Mouse (Mus musculus) midbrain, postnatal 0 days (tissue): Measurements from ENCODE around the gene Cd164. TPM values are rescaled to one million over a fixed set of nuclear protein-coding genes. Genes with fewer than 3 reads are reported as not detected.
A peak's percentile ranks its signal among the peaks of the same experiment; 100 is the strongest.

Experiments used
- ATAC-seq: fragments of 200-750 bp; cut with Nextera tagmentation; 2 replicates; pipeline ENCODE4 v1.8.0; 2017; ENCODE audit warnings: moderate number of reproducible peaks, mild to moderate bottlenecking, moderate TSS enrichment, moderate library complexity; ENCODE audit not compliant: low FRiP score
- DNase-seq: peaks from one replicate; pipeline ENCODE4 v3.0.0-alpha.2; 2015; ENCODE audit warnings: low spot score
- H3K27ac ChIP-seq: fragments of 300-500 bp; sonication (generic); 2 replicates; pipeline ENCODE4 v1.5.1; 2014; ENCODE audit warnings: low read depth, mild to moderate bottlenecking, low read length, mixed read lengths
- H3K27me3 ChIP-seq: fragments of 300-500 bp; sonication (generic); 2 replicates; pipeline ENCODE4 v1.6.1; 2014; ENCODE audit warnings: low read length, control low read depth, mixed read lengths; ENCODE audit not compliant: insufficient read depth
- H3K36me3 ChIP-seq: fragments of 300-500 bp; sonication (generic); 2 replicates; pipeline ENCODE4 v1.6.1; 2014; ENCODE audit warnings: low read length, control low read depth, mixed read lengths; ENCODE audit not compliant: insufficient read depth
- H3K4me1 ChIP-seq: fragments of 300-500 bp; sonication (generic); 2 replicates; pipeline ENCODE4 v1.6.1; 2014; ENCODE audit warnings: mild to moderate bottlenecking, control low read depth, antibody characterized with exemption, low read length, mixed read lengths; ENCODE audit not compliant: insufficient read depth
- H3K4me2 ChIP-seq: fragments of 300-500 bp; sonication (generic); 2 replicates; pipeline ENCODE4 v1.6.1; 2014; ENCODE audit warnings: low read depth, mild to moderate bottlenecking, low read length, mixed read lengths; ENCODE audit not compliant: poor library complexity, severe bottlenecking
- H3K4me3 ChIP-seq: fragments of 300-500 bp; sonication (generic); 2 replicates; pipeline ENCODE4 v1.5.1; 2014; ENCODE audit warnings: low read depth, mild to moderate bottlenecking, low read length, moderate library complexity
- H3K9ac ChIP-seq: fragments of 300-500 bp; sonication (generic); replicated peaks from 2 replicates; pipeline ENCODE4 v1.6.1; 2014; ENCODE audit warnings: mild to moderate bottlenecking, low read length, moderate library complexity, mixed read lengths; ENCODE audit not compliant: poor library complexity, severe bottlenecking
- H3K9me3 ChIP-seq: fragments of 300-500 bp; sonication (generic); 2 replicates; pipeline ENCODE4 v1.6.1; 2016; ENCODE audit warnings: low read length, control low read depth
- CTCF ChIP-seq: IDR thresholded peaks from 2 replicates; pipeline ENCODE4 v1.5.1; 2016; ENCODE audit warnings: antibody characterized with exemption, mild to moderate bottlenecking
- WGBS: fragments of 180-500 bp; shearing (Covaris S2); extraction: QIAGEN DNeasy Blood & Tissue Kit; methylation state at CpG from one replicate; pipeline ENCODE4 v1.1.7; 2014; 5-methylcytosine and 5-hydroxymethylcytosine counted together
- polyA plus RNA-seq: library from polyadenylated mRNA; unstranded; fragments of >200 nt; fragmentation: Nextera tagmentation; extraction: Ambion mirVana; gene quantifications from 2 replicates; pipeline ENCODE4 v1.2.1, GENCODE M21; 2015
- total RNA-seq: library from RNA; depleted of rRNA; stranded (reverse); fragments of >200 nt; gene quantifications from 2 replicates; pipeline ENCODE4 v1.2.3, GENCODE M21; 2014

The Cd164 gene
- total and polyA plus RNA-seq, 2 experiments from 2014 or later: 29.3 to 48.2 TPM

GRCm38 (mm10) chr10:41509160-41509559 lies 10.1 kb upstream of the Cd164 start:
- H3K27me3 ChIP-seq: no peaks in the 10 kb centered on the region
- H3K9ac ChIP-seq: no peak overlapping the region
- no peak for DNase-seq
- peak; percentile 47 for TF ChIP-seq CTCF
- no peaks in the 10 kb centered on the region for H3K36me3 ChIP-seq
- no peak for ATAC-seq
- no peak overlapping the region for H3K4me3 ChIP-seq
- WGBS: 41% methylated on average over 2 of the region's 2 CpGs
- H3K27ac ChIP-seq: no peak overlapping the region
- no peaks in the 10 kb centered on the region for H3K4me1 ChIP-seq
- no peaks in the 10 kb centered on the region for H3K9me3 ChIP-seq
- no peak overlapping the region for H3K4me2 ChIP-seq

- WGBS: 80% methylated on average over 4 of the region's 4 CpGs
- DNase-seq (no peak), ATAC-seq (no peak)
- Histone ChIP-seq H3K36me3 (no peaks in the 10 kb centered on the region), H3K27ac (no peak overlapping the region), H3K27me3 (no peaks in the 10 kb centered on the region), H3K9me3 (no peaks in the 10 kb centered on the region), H3K4me3 (no peak overlapping the region), H3K4me1 (no peaks in the 10 kb centered on the region), H3K9ac (no peak overlapping the region), H3K4me2 (no peak overlapping the region)
- no peak for TF ChIP-seq CTCF
Observed at GRCm38 (mm10) chr10:41514301-41514700, 4.9 kb upstream of the Cd164 start.

GRCm38 (mm10) chr10:41514921-41515320 lies 4.3 kb upstream of the Cd164 start:
- no peaks in the 10 kb centered on the region for H3K36me3 ChIP-seq
- no peak overlapping the region for H3K27ac ChIP-seq
- no peak overlapping the region for H3K4me2 ChIP-seq
- no peak overlapping the region for H3K9ac ChIP-seq
- no peak for ATAC-seq
- TF ChIP-seq CTCF: no peak
- H3K4me3 ChIP-seq: no peak overlapping the region
- H3K4me1 ChIP-seq: no peaks in the 10 kb centered on the region
- no peaks in the 10 kb centered on the region for H3K27me3 ChIP-seq
- DNase-seq: no peak
- H3K9me3 ChIP-seq: no peaks in the 10 kb centered on the region

DNA sequence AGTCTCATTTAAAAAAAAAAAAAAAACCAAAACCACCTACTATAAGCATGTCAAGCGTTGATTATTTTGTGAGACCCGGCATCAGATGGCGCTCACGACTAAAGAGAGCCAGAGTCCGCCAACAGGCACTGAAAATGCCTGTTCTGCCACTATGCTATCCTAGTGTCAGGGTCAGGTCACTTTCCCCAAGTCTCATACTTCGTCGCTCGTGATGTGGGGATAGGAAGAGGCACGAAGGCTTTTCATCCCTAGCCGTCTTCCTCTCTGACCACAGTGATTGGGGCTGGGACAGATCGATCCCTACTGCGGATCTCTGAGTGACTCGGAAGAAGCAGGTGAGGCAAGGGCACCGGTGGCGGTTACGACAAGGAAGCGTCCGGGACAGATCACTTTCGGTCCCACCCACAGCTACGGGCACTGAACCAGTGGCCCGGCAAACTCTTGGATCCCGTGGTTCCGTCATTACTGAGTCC lies 670 bp upstream of the Cd164 start:
- whole genome bisulfite sequencing: under 1% methylated on average over 23 of the region's 23 CpGs
- Histone ChIP-seq H3K36me3 (no peaks in the 10 kb centered on the region), H3K27me3 (no peaks in the 10 kb centered on the region), H3K9me3 (no peaks in the 10 kb centered on the region), H3K9ac (peak overlapping the region; percentile 88), H3K4me3 (peak overlapping the region; percentile 93), H3K4me2 (peak overlapping the region; percentile 87), H3K4me1 (peaks cover 10% of the 10 kb centered on the region; the same call in 1 of the 2 replicates), H3K27ac (peak overlapping the region; percentile 98)
- TF ChIP-seq CTCF: peak; percentile 80
- DNase-seq: peak; percentile 92
- peak; percentile 45 for ATAC-seq

GRCm38 (mm10) chr10:41519640-41520409 lies 611 bp downstream of the Cd164 start:
- no peak for TF ChIP-seq CTCF

GRCm38 (mm10) chr10:41520410-41520673 lies 1.1 kb downstream of the Cd164 start:
- Histone ChIP-seq H3K36me3 (no peaks in the 10 kb centered on the region), H3K4me2 (peak overlapping the region; percentile 87), H3K4me3 (peak overlapping the region; percentile 93), H3K9me3 (no peaks in the 10 kb centered on the region), H3K27ac (no peak overlapping the region), H3K27me3 (no peaks in the 10 kb centered on the region), H3K9ac (no peak overlapping the region), H3K4me1 (peaks cover 10% of the 10 kb centered on the region; the same call in 1 of the 2 replicates)
- no peak for TF ChIP-seq CTCF
- WGBS: 7% methylated on average over 5 of the region's 5 CpGs
- DNase-seq (no peak), ATAC-seq (no peak)

More at GRCm38 (mm10) chr10:41519640-41520409, 611 bp downstream of the Cd164 start:
- under 1% methylated on average over 60 of the region's 65 CpGs for WGBS
- H3K9ac ChIP-seq: peak overlapping the region; percentile 88
- peak overlapping the region; percentile 93 for H3K4me3 ChIP-seq
- peak overlapping the region; percentile 87 for H3K4me2 ChIP-seq
- peak; percentile 70 for ATAC-seq
- H3K27me3 ChIP-seq: no peaks in the 10 kb centered on the region
- H3K36me3 ChIP-seq: no peaks in the 10 kb centered on the region
- no peaks in the 10 kb centered on the region for H3K9me3 ChIP-seq
- peak; percentile 36 for DNase-seq
- peaks cover 10% of the 10 kb centered on the region; the same call in 1 of the 2 replicates for H3K4me1 ChIP-seq
- peak overlapping the region; percentile 98 for H3K27ac ChIP-seq
